ENCODE assay signal across 8 mouse cellular contexts in the genomic region with DNA sequence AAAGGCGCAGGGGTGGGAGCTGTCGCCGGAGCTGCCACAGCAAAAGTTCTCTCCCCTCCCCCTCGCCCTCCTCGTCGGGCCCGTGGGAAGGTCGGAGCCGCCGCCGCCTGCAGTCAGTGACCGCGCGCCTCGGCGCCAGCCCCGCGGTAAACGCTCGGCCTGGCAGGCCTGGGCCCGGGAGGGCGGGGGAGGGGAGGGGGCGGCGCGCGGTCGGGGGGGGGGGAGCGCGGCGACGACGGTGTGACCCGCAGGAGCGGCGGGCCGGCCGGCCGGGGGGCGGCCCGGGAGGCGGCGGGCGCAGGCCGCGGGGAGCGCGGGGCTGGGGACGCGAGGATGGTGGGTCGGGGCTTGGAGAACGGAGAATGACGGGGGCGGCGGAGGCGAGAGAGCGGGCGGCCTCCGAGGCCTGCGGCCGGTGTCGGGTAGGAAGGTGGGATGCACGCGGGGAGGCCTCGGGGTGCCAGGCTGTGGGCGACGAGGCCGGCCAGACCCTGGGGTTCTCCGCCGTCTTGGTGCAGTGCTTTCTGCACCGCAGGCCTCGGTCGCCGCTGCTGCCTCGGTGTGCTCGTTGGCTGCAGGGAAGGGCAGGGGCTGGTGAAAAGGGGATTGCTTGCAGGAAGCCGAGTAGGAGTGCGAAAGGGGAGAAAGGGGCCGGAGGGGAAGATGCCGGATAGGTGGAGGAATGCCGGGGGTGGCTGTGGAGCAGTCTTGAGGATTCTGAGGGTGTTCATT. TPM values are rescaled to one million over a fixed set of nuclear protein-coding genes. Genes with fewer than 3 reads are reported as not detected.
DNase-seq lines count a peak whose midpoint lies in the region; ATAC-seq and TF ChIP-seq lines count a peak whose summit lies in the region.

No protein-coding gene starts in this region.

- no peaks in the 10 kb centered on the region for H3K9me3 ChIP-seq in G1E (replicated peaks)
- H3K9me3 ChIP-seq in forebrain, embryonic 10.5 days: no peaks in the 10 kb centered on the region
- no peaks in the 10 kb centered on the region for H3K9me3 ChIP-seq in heart, embryonic 16.5 days (replicated peaks; ENCODE audit: control insufficient read depth, low read length)

- no peaks in the 10 kb centered on the region for H3K27me3 ChIP-seq in G1E (ENCODE audit: insufficient read depth, low read length)
- no peaks in the 10 kb centered on the region for H3K27me3 ChIP-seq in forebrain, embryonic 10.5 days (ENCODE audit: poor library complexity, severe bottlenecking)
- H3K27me3 ChIP-seq in heart, embryonic 16.5 days (ENCODE audit: control insufficient read depth, insufficient read depth, low read length): no peaks in the 10 kb centered on the region

- no peak for TF ChIP-seq CTCF in G1E (IDR thresholded peaks at IDR 0.05; ENCODE audit: low read depth, low read length)
- TF ChIP-seq CTCF in layer of hippocampus, adult 2 months (conservative IDR thresholded peaks at IDR 0.05): no peak

- peak overlapping the region; percentile 99 for H3K9ac ChIP-seq in heart, embryonic 16.5 days (ENCODE audit: low read length)

- under 1% methylated on average over 44 of the region's 80 CpGs for WGBS in forebrain, embryonic 10.5 days
- under 1% methylated on average over 52 of the region's 80 CpGs for WGBS in heart, embryonic 16.5 days

- DNase-seq in G1E (ENCODE audit: low spot score): peak; percentile 51
- peak; percentile 27 for DNase-seq in c-Kit-positive CD71-positive TER-119-negative erythroid progenitor cells, embryonic 14.5 days (ENCODE audit: low read depth)
- peak; percentile 63 for DNase-seq in forebrain, embryonic 10.5 days (ENCODE audit: extremely low spot score, low spot score)
- peak; percentile 15 to 38 for DNase-seq in layer of hippocampus, adult 2 months (ENCODE audit: low spot score in 2 of 2)
- DNase-seq in lung, postnatal 10 days: peak; percentile 53
- DNase-seq in retina, postnatal 7 days (ENCODE audit: low read depth, low spot score): peak; percentile 25
- peak; percentile 75 for DNase-seq in thymus, postnatal 4 days

- H3K27ac ChIP-seq in forebrain, embryonic 10.5 days: peak overlapping the region; percentile 98
- H3K27ac ChIP-seq in heart, embryonic 16.5 days (ENCODE audit: low read length): peak overlapping the region; percentile 96
- peak overlapping the region; percentile 95 for H3K27ac ChIP-seq in layer of hippocampus, adult 2 months

- peak overlapping the region; percentile 83 for H3K4me2 ChIP-seq in heart, embryonic 16.5 days (ENCODE audit: low read depth, low read length)

- peaks cover 36% of the 10 kb centered on the region for H3K36me3 ChIP-seq in G1E (replicated peaks)
- peaks cover 23% of the 10 kb centered on the region for H3K36me3 ChIP-seq in forebrain, embryonic 10.5 days (replicated peaks)
- no peaks in the 10 kb centered on the region for H3K36me3 ChIP-seq in heart, embryonic 16.5 days (ENCODE audit: control insufficient read depth, insufficient read depth)

- H3K4me1 ChIP-seq in G1E (ENCODE audit: insufficient read depth, low read depth, low read length): peaks cover 39% of the 10 kb centered on the region
- H3K4me1 ChIP-seq in forebrain, embryonic 10.5 days: peaks cover 25% of the 10 kb centered on the region
- peaks cover 21% of the 10 kb centered on the region for H3K4me1 ChIP-seq in heart, embryonic 16.5 days (ENCODE audit: control insufficient read depth, insufficient read depth, low read length)

- H3K4me3 ChIP-seq in G1E (ENCODE audit: low read depth, low read length): peak overlapping the region; percentile 96
- peak overlapping the region; percentile 93 for H3K4me3 ChIP-seq in forebrain, embryonic 10.5 days
- peak overlapping the region; percentile 82 for H3K4me3 ChIP-seq in heart, embryonic 16.5 days (ENCODE audit: low read length)
- peak overlapping the region; percentile 91 for H3K4me3 ChIP-seq in layer of hippocampus, adult 2 months

- ATAC-seq in G1E (ENCODE audit: extremely low read depth, insufficient number of reproducible peaks, low FRiP score, poor library complexity, severe bottlenecking): no peak
- ATAC-seq in heart, embryonic 16.5 days (replicated peaks; ENCODE audit: extremely low read depth, insufficient read depth, low FRiP score): peak; percentile 79

RNA-seq across cellular contexts. Expression of a gene that starts 0.4 kb away (rescaled TPM):
- 97.3 and 97.8 TPM in 2 replicates for total RNA-seq in G1E (2014; fragmentation: Nextera tagmentation)
- total RNA-seq in G1E (2017): 21.6 and 26.8 TPM in 2 replicates
- 5.5 and 5.7 TPM in 2 replicates for polyA plus RNA-seq in G1E (2012)
- 44.7 and 45.2 TPM in 2 replicates for polyA plus RNA-seq in forebrain, embryonic 10.5 days (2016; fragmentation: Nextera tagmentation; extraction: Ambion mirVana)
- 40.7 and 41.5 TPM in 2 replicates for polyA plus RNA-seq in heart, embryonic 16.5 days (2015; fragmentation: Nextera tagmentation; extraction: Ambion mirVana)
- total RNA-seq in layer of hippocampus, adult 2 months (2021): 100 to 1,000 TPM; 161 to 166 TPM

Comparison
In these comparisons a context has a peak if more than half of its experiments do, and no peak if none do; other contexts are left out.
1. DNase-seq: peak in every context shown above with its lines; median percentile 75 in thymus, postnatal 4 days; 63 in forebrain, embryonic 10.5 days; 53 in lung, postnatal 10 days; 51 in G1E; 27 in c-Kit-positive CD71-positive TER-119-negative erythroid progenitor cells, embryonic 14.5 days; 26 in layer of hippocampus, adult 2 months; 25 in retina, postnatal 7 days.